Mouse (Mus musculus): ENCODE results near the gene Elof1.

DNA sequence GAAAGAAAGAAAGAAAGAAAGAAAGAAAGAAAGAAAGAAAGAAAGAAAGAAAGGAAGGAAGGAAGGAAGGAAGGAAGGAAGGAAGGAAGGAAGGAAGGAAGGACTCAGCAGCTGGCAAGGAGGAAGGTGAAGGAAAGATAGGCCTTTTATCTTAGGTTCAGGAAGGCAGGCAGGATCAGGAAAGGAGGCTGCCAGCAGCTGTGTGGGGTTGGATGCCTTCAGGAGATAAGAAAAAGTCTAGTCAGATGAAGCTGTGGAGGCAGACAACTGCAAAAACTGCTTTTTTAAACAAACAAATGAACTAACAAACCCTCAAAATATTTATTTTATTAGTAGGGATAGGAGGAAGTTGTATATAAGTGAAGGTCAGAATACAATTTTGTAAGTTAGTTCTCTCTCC lies 4.6 kb upstream of the Elof1 start:
- no peak for TF ChIP-seq POLR2A (IDR thresholded peaks at IDR 0.05; ENCODE audit: borderline replicate concordance, insufficient read depth, low read length)
- TF ChIP-seq CTCF (IDR thresholded peaks at IDR 0.05; ENCODE audit: borderline replicate concordance, insufficient read depth, low read depth, low read length): no peak

All from cerebellum, adult 2 months (tissue).